Mouse (Mus musculus) MEL (cell line): Measurements from ENCODE around the gene Phb.

Source experiments
- CTCF ChIP-seq, 3 experiments: IDR thresholded peaks in 2 of 3; conservative IDR thresholded peaks in 1 of 3; 2 replicates each; pipeline ENCODE4 v1.5.1; 2011 to 2012; ENCODE audit warnings: low read length in 3 of 3, low read depth in 2 of 3, mild to moderate bottlenecking in 2 of 3, improper control_type of control experiment in 1 of 3, inconsistent platforms in 1 of 3, mixed read lengths in 1 of 3, moderate library complexity in 1 of 3; ENCODE audit not compliant: control insufficient read depth in 1 of 3, insufficient read depth in 1 of 3, poor library complexity in 1 of 3, severe bottlenecking in 1 of 3
- MAX ChIP-seq: IDR thresholded peaks from 2 replicates; pipeline ENCODE4 v1.6.1; 2011; ENCODE audit warnings: low read length, improper control_type of control experiment

DNA sequence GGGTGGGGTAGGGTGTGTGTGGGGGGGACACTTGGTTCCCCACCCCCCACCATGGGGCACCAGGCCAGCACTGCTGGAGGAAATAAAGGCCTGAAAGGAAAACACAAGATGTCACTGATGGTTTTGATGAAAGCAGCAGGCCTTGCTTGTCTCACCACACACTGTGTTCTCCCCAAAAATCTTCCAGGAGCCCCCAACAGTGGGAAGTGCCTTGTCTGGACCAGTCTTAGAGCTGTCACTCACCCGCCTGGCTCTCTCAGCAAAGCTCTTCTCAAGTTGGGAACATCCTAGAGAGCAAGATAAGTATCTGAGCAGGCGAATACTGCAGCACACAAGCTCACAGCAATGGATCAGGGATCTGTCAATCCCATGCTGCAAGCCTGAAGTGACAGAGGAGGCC lies 26.0 kb upstream of the Phb start:
- TF ChIP-seq MAX (no peak), CTCF (IDR thresholded peaks at IDR 0.05 in 2 of 3, conservative IDR thresholded peaks at IDR 0.05 in 1 of 3; ENCODE audit: control insufficient read depth in 1 of 3, insufficient read depth in 1 of 3, low read depth in 2 of 3, low read length in 3 of 3, poor library complexity in 1 of 3, severe bottlenecking in 1 of 3) (no peak)
